Mouse (Mus musculus) hindbrain, embryonic 13.5 days (tissue): ENCODE data around the gene Lmf2. TPM values are rescaled to one million over a fixed set of nuclear protein-coding genes. Genes with fewer than 3 reads are reported as not detected.
A peak's percentile ranks its signal among the peaks of the same experiment; 100 is the strongest.

Experiments
- ATAC-seq: fragments of 200-750 bp; cut with Nextera tagmentation; 2 replicates; pipeline ENCODE4 v1.8.0; 2017; ENCODE audit warnings: moderate TSS enrichment; ENCODE audit not compliant: low FRiP score
- H3K27ac ChIP-seq: fragments of 300-500 bp; sonication (generic); 2 replicates; pipeline ENCODE4 v1.5.1; 2015; ENCODE audit warnings: inconsistent platforms, mild to moderate bottlenecking, moderate library complexity
- H3K27me3 ChIP-seq: fragments of 300-500 bp; sonication (generic); 2 replicates; pipeline ENCODE4 v1.6.1; 2015; ENCODE audit warnings: mild to moderate bottlenecking, inconsistent platforms
- H3K36me3 ChIP-seq: fragments of 300-500 bp; sonication (generic); 2 replicates; pipeline ENCODE4 v1.6.1; 2015; ENCODE audit warnings: mild to moderate bottlenecking, inconsistent platforms
- H3K4me1 ChIP-seq: fragments of 300-500 bp; sonication (generic); replicated peaks from 2 replicates; pipeline ENCODE4 v1.6.1; 2015; ENCODE audit warnings: inconsistent platforms
- H3K4me2 ChIP-seq: fragments of 300-500 bp; sonication (generic); 2 replicates; pipeline ENCODE4 v1.6.1; 2015; ENCODE audit warnings: inconsistent platforms, mild to moderate bottlenecking, moderate library complexity
- H3K4me3 ChIP-seq: fragments of 300-500 bp; sonication (generic); 2 replicates; pipeline ENCODE4 v1.5.1; 2015; ENCODE audit warnings: mild to moderate bottlenecking, inconsistent platforms
- H3K9ac ChIP-seq: fragments of 300-500 bp; sonication (generic); 2 replicates; pipeline ENCODE4 v1.6.1; 2015; ENCODE audit warnings: mild to moderate bottlenecking, inconsistent platforms
- H3K9me3 ChIP-seq: fragments of 300-500 bp; sonication (generic); 2 replicates; pipeline ENCODE4 v1.6.1; 2016; ENCODE audit warnings: inconsistent platforms
- WGBS: fragments of 180-500 bp; shearing (Covaris S2); methylation state at CpG from one replicate; pipeline ENCODE4 v1.1.7; 2015; 5-methylcytosine and 5-hydroxymethylcytosine counted together
- polyA plus RNA-seq: library from polyadenylated mRNA; unstranded; fragments of >200 nt; fragmentation: Nextera tagmentation; extraction: Ambion mirVana; gene quantifications from 2 replicates; pipeline ENCODE4 v1.2.1, GENCODE M21; 2015

The Lmf2 gene
- polyA plus RNA-seq, 1 experiment from 2014 or later, result 32.6 TPM

GRCm38 (mm10) chr15:89377938-89378828 lies 22.7 kb upstream of the Lmf2 start:
- Histone ChIP-seq H3K4me2 (peak overlapping the region; percentile 61), H3K9ac (peak overlapping the region; percentile 63), H3K9me3 (no peaks in the 10 kb centered on the region), H3K27ac (no peak overlapping the region), H3K4me3 (peak overlapping the region; percentile 37), H3K36me3 (no peaks in the 10 kb centered on the region), H3K4me1 (peaks cover 32% of the 10 kb centered on the region), H3K27me3 (peaks cover 56% of the 10 kb centered on the region)
- no peak for ATAC-seq
- 10% methylated on average over 46 of the region's 46 CpGs for WGBS

- H3K4me2 ChIP-seq, result 0 out of 2 replicates have a peak overlapping the region, but pooled peaks have one; percentile 4
- peak overlapping the region; percentile 6; the same call in 1 of the 2 replicates for H3K9ac ChIP-seq
- H3K27me3 ChIP-seq, result peaks cover 56% of the 10 kb centered on the region
- H3K4me1 ChIP-seq, result peaks cover 41% of the 10 kb centered on the region
- peaks cover 5% of the 10 kb centered on the region for H3K36me3 ChIP-seq
- ATAC-seq, result no peak
- H3K27ac ChIP-seq, result no peak overlapping the region
- H3K9me3 ChIP-seq, result no peaks in the 10 kb centered on the region
- WGBS, result 14% methylated on average over 18 of the region's 18 CpGs
- H3K4me3 ChIP-seq, result 0 out of 2 replicates have a peak overlapping the region, but pooled peaks have one; percentile 1
These were observed 21.9 kb upstream of the Lmf2 start for GRCm38 (mm10) chr15:89377362-89377761.

- WGBS, result 26% methylated on average over 16 of the region's 16 CpGs
- no peak for ATAC-seq
- no peaks in the 10 kb centered on the region for H3K9me3 ChIP-seq
- H3K27ac ChIP-seq, result no peak within 1 kb of the TSS
- peaks cover 9% of the 10 kb centered on the region for H3K36me3 ChIP-seq
- H3K9ac ChIP-seq, result peak within 1 kb of the TSS; percentile 6; the same call in 1 of the 2 replicates
- H3K4me2 ChIP-seq, result 0 out of 2 replicates have a peak within 1 kb of the TSS, but pooled peaks have one; percentile 4
- peaks cover 56% of the 10 kb centered on the region for H3K27me3 ChIP-seq
- peaks cover 44% of the 10 kb centered on the region for H3K4me1 ChIP-seq
- H3K4me3 ChIP-seq, result 0 out of 2 replicates have a peak within 1 kb of the TSS, but pooled peaks have one; percentile 1
These were observed 21.5 kb upstream of the Lmf2 start, which contains the start of gene Tymp for GRCm38 (mm10) chr15:89376957-89377356. Gene Tymp, minus strand, starts transcription at chr15:89377039.

- Histone ChIP-seq H3K4me2 (no peak overlapping the region), H3K36me3 (peaks cover 18% of the 10 kb centered on the region), H3K4me3 (no peak overlapping the region), H3K27me3 (peaks cover 52% of the 10 kb centered on the region), H3K9me3 (no peaks in the 10 kb centered on the region), H3K4me1 (peaks cover 44% of the 10 kb centered on the region), H3K27ac (no peak overlapping the region), H3K9ac (no peak overlapping the region)
- ATAC-seq, result no peak
- WGBS, result 85% methylated on average over 7 of the region's 7 CpGs
These were observed 20.6 kb upstream of the Lmf2 start for GRCm38 (mm10) chr15:89376040-89376439.

GRCm38 (mm10) chr15:89374801-89375534 lies 19.5 kb upstream of the Lmf2 start:
- no peak overlapping the region for H3K4me3 ChIP-seq
- H3K9ac ChIP-seq, result peak overlapping the region; percentile 87; the same call in 1 of the 2 replicates
- whole genome bisulfite sequencing, result 92% methylated on average over 17 of the region's 17 CpGs
- ATAC-seq, result no peak
- H3K27ac ChIP-seq, result no peak overlapping the region
- peaks cover 29% of the 10 kb centered on the region for H3K36me3 ChIP-seq
- H3K4me1 ChIP-seq, result peaks cover 44% of the 10 kb centered on the region
- peaks cover 42% of the 10 kb centered on the region for H3K27me3 ChIP-seq
- H3K9me3 ChIP-seq, result no peaks in the 10 kb centered on the region
- no peak overlapping the region for H3K4me2 ChIP-seq

- H3K36me3 ChIP-seq, result peaks cover 35% of the 10 kb centered on the region
- peak overlapping the region; percentile 87 for H3K9ac ChIP-seq
- peak overlapping the region; percentile 68 for H3K4me3 ChIP-seq
- H3K4me1 ChIP-seq, result peaks cover 42% of the 10 kb centered on the region
- 54% methylated on average over 9 of the region's 9 CpGs for WGBS
- peaks cover 36% of the 10 kb centered on the region for H3K27me3 ChIP-seq
- peak overlapping the region; percentile 96 for H3K27ac ChIP-seq
- H3K9me3 ChIP-seq, result no peaks in the 10 kb centered on the region
- ATAC-seq, result no peak
- H3K4me2 ChIP-seq, result peak overlapping the region; percentile 86
These were observed 18.9 kb upstream of the Lmf2 start for GRCm38 (mm10) chr15:89374340-89374739.

- WGBS, result under 1% methylated on average over 42 of the region's 42 CpGs
These were observed 18.3 kb upstream of the Lmf2 start, which contains the start of gene Sco2 for GRCm38 (mm10) chr15:89373762-89374248. Gene Sco2, minus strand, starts transcription at chr15:89373846.

GRCm38 (mm10) chr15:89373027-89373761 lies 17.7 kb upstream of the Lmf2 start:
- peaks cover 25% of the 10 kb centered on the region for H3K27me3 ChIP-seq
- 2% methylated on average over 35 of the region's 35 CpGs for WGBS
- H3K9me3 ChIP-seq, result no peaks in the 10 kb centered on the region
- ATAC-seq, result peak; percentile 80
- H3K4me2 ChIP-seq, result peak overlapping the region; percentile 86
- H3K4me3 ChIP-seq, result peak overlapping the region; percentile 68
- peak overlapping the region; percentile 96 for H3K27ac ChIP-seq
- peaks cover 47% of the 10 kb centered on the region for H3K36me3 ChIP-seq
- peak overlapping the region; percentile 87 for H3K9ac ChIP-seq
- H3K4me1 ChIP-seq, result peaks cover 30% of the 10 kb centered on the region

More at GRCm38 (mm10) chr15:89373762-89374248, 18.3 kb upstream of the Lmf2 start, which contains the start of gene Sco2:
- Histone ChIP-seq H3K4me3 (peak within 1 kb of the TSS; percentile 68), H3K9me3 (no peaks in the 10 kb centered on the region), H3K4me2 (peak within 1 kb of the TSS; percentile 86), H3K36me3 (peaks cover 41% of the 10 kb centered on the region), H3K27ac (peak within 1 kb of the TSS; percentile 96), H3K27me3 (peaks cover 31% of the 10 kb centered on the region), H3K9ac (peak within 1 kb of the TSS; percentile 87), H3K4me1 (peaks cover 36% of the 10 kb centered on the region)
- peak; percentile 86 for ATAC-seq

GRCm38 (mm10) chr15:89372536-89372935 lies 17.1 kb upstream of the Lmf2 start:
- WGBS, result 86% methylated on average over 7 of the region's 7 CpGs
- peak overlapping the region; percentile 87 for H3K9ac ChIP-seq
- ATAC-seq, result no peak
- peak overlapping the region; percentile 86 for H3K4me2 ChIP-seq
- peak overlapping the region; percentile 68 for H3K4me3 ChIP-seq
- H3K4me1 ChIP-seq, result peaks cover 25% of the 10 kb centered on the region
- peak overlapping the region; percentile 96 for H3K27ac ChIP-seq
- peaks cover 18% of the 10 kb centered on the region for H3K27me3 ChIP-seq
- peaks cover 53% of the 10 kb centered on the region for H3K36me3 ChIP-seq
- no peaks in the 10 kb centered on the region for H3K9me3 ChIP-seq

GRCm38 (mm10) chr15:89372068-89372467 lies 16.6 kb upstream of the Lmf2 start:
- H3K9me3 ChIP-seq, result no peaks in the 10 kb centered on the region
- WGBS, result 90% methylated on average over 13 of the region's 13 CpGs

GRCm38 (mm10) chr15:89365141-89365551 lies 9.7 kb upstream of the Lmf2 start:
- Histone ChIP-seq H3K36me3 (peaks cover 98% of the 10 kb centered on the region), H3K27me3 (no peaks in the 10 kb centered on the region), H3K27ac (no peak overlapping the region), H3K4me2 (no peak overlapping the region), H3K9ac (no peak overlapping the region), H3K4me1 (no peaks in the 10 kb centered on the region), H3K9me3 (no peaks in the 10 kb centered on the region), H3K4me3 (no peak overlapping the region)
- WGBS, result 96% methylated on average over 4 of the region's 4 CpGs
- ATAC-seq, result no peak

More at GRCm38 (mm10) chr15:89372068-89372467, 16.6 kb upstream of the Lmf2 start:
- Histone ChIP-seq H3K27me3 (peaks cover 13% of the 10 kb centered on the region), H3K4me3 (no peak overlapping the region), H3K4me1 (peaks cover 22% of the 10 kb centered on the region), H3K4me2 (no peak overlapping the region), H3K9ac (no peak overlapping the region), H3K36me3 (peaks cover 58% of the 10 kb centered on the region), H3K27ac (no peak overlapping the region)
- no peak for ATAC-seq
